Mouse (Mus musculus): ENCODE results near the gene Igf2bp2. TPM values are rescaled to one million over a fixed set of nuclear protein-coding genes. Genes with fewer than 3 reads are reported as not detected.

The Igf2bp2 gene
- polyA plus RNA-seq, 1 experiment from 2014 or later = 102 TPM

DNA sequence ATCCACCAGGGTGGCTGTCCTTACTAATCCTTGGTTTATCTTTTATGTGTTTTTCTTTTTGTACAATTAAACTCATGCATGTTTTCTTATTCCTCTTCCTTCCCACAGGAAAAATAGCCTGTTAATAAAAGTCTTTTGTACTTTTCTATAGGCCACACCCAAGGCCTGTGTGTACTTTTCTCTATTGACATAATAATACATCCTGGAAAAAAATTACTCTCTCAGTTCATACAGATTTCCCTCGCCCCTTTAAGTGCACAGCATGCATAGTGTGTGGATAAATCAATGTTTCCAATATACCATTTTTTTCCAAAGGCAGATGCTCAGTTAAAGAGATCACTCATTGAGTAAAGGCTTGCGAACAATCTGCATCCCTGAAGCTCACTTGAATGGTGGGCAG is 14.9 kb upstream of the Igf2bp2 start:
- no peak overlapping the region for H3K4me2 ChIP-seq
- no peaks in the 10 kb centered on the region for H3K36me3 ChIP-seq (ENCODE audit: control insufficient read depth, insufficient read depth, low read length)
- no peak overlapping the region for H3K27ac ChIP-seq (ENCODE audit: low read depth, low read length)
- WGBS (ENCODE audit: insufficient replicate concordance) = 81% methylated on average over 2 of the region's 2 CpGs
- H3K9me3 ChIP-seq (replicated peaks; ENCODE audit: control insufficient read depth, low read length) = no peaks in the 10 kb centered on the region; the same call in 1 of the 2 replicates
- no peaks in the 10 kb centered on the region for H3K4me1 ChIP-seq (ENCODE audit: control insufficient read depth, insufficient read depth, low read length)
- no peak for ATAC-seq (replicated peaks; ENCODE audit: insufficient number of reproducible peaks, low FRiP score, low TSS enrichment)
- no peaks in the 10 kb centered on the region for H3K27me3 ChIP-seq (ENCODE audit: control insufficient read depth, insufficient read depth, low read length)
- H3K9ac ChIP-seq (ENCODE audit: low read depth, low read length) = no peak overlapping the region
- no peak overlapping the region for H3K4me3 ChIP-seq (ENCODE audit: low read depth, low read length)

DNA sequence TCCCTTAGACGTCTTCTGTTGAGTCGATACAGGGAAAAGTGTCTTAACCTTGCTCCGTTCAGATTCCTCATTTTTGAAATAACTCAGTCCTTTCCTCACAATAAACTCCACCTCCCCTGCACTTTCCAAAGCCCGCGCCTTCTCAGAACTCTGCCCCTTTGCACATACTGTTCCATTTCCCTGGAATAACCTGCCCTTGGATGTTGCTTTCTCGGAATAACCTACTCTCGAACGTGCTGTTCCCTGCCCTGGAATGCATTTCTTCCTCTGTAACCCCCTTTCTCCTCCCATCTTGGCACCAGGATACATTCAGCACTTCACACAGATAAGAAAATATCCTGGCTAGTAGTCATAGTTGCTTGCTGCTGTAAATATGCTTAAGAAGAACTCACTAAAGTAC is 5.6 kb upstream of the Igf2bp2 start:
- Histone ChIP-seq H3K9ac (ENCODE audit: low read depth, low read length) (no peak overlapping the region), H3K9me3 (replicated peaks; ENCODE audit: control insufficient read depth, low read length) (no peaks in the 10 kb centered on the region), H3K36me3 (ENCODE audit: control insufficient read depth, insufficient read depth, low read length) (no peaks in the 10 kb centered on the region), H3K4me1 (ENCODE audit: control insufficient read depth, insufficient read depth, low read length) (peaks cover 3% of the 10 kb centered on the region; the same call in 1 of the 2 replicates), H3K27me3 (ENCODE audit: control insufficient read depth, insufficient read depth, low read length) (no peaks in the 10 kb centered on the region), H3K27ac (ENCODE audit: low read depth, low read length) (no peak overlapping the region), H3K4me3 (ENCODE audit: low read depth, low read length) (no peak overlapping the region), H3K4me2 (no peak overlapping the region)
- no peak for ATAC-seq (replicated peaks; ENCODE audit: insufficient number of reproducible peaks, low FRiP score, low TSS enrichment)
- WGBS (ENCODE audit: insufficient replicate concordance) = 81% methylated on average over 8 of the region's 8 CpGs

DNA sequence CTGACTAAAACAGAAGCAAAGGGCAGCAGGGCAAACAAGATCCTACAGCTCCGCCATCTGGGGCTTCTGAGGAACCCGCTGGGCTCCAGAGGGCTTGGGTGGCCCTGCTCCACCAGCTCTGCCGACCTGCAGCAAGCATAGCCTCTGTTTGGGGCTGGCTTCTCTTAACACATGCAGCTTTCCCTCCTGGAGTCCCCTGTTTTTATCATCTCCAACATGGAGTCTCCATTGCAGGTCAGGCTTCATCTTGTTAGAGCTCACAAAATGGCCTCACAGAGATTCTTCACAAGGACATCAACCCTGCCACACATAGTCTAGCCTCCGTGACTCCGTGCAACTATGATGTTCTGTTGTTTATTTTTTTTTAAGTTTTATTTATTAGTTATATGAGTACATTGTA is 2.5 kb upstream of the Igf2bp2 start:
- no peak overlapping the region for H3K27ac ChIP-seq (ENCODE audit: low read depth, low read length)
- no peak for ATAC-seq (replicated peaks; ENCODE audit: insufficient number of reproducible peaks, low FRiP score, low TSS enrichment)
- peaks cover 3% of the 10 kb centered on the region; the same call in 1 of the 2 replicates for H3K4me1 ChIP-seq (ENCODE audit: control insufficient read depth, insufficient read depth, low read length)
- WGBS (ENCODE audit: insufficient replicate concordance) = 83% methylated on average over 5 of the region's 5 CpGs
- no peaks in the 10 kb centered on the region for H3K36me3 ChIP-seq (ENCODE audit: control insufficient read depth, insufficient read depth, low read length)
- no peaks in the 10 kb centered on the region for H3K9me3 ChIP-seq (replicated peaks; ENCODE audit: control insufficient read depth, low read length)
- H3K4me3 ChIP-seq (ENCODE audit: low read depth, low read length) = no peak overlapping the region
- H3K4me2 ChIP-seq = no peak overlapping the region
- no peak overlapping the region for H3K9ac ChIP-seq (ENCODE audit: low read depth, low read length)
- H3K27me3 ChIP-seq (ENCODE audit: control insufficient read depth, insufficient read depth, low read length) = no peaks in the 10 kb centered on the region

DNA sequence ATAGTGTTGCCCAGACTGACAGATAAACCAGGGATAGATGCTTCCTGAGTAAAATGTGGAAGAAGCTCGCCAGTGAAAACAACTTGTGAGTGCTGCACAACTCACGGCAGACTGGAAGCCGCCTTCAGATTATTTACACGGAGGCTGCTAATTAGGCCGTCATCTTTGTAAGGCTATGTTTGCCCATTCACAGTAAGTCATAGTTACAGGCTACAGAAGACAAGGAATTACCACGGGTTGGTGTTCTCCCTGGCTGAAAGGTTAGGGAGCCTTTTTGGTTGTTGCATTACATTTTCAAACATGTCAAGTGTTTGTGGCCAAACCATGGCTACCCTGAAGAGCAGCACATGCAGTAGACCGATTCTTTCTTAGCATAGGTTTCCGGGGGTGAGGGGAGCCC is 1.3 kb upstream of the Igf2bp2 start:
- H3K9me3 ChIP-seq (replicated peaks; ENCODE audit: control insufficient read depth, low read length) = no peaks in the 10 kb centered on the region
- H3K4me1 ChIP-seq (ENCODE audit: control insufficient read depth, insufficient read depth, low read length) = peaks cover 6% of the 10 kb centered on the region
- no peak overlapping the region for H3K27ac ChIP-seq (ENCODE audit: low read depth, low read length)
- no peak for ATAC-seq (replicated peaks; ENCODE audit: insufficient number of reproducible peaks, low FRiP score, low TSS enrichment)
- WGBS (ENCODE audit: insufficient replicate concordance) = 40% methylated on average over 8 of the region's 8 CpGs
- H3K4me2 ChIP-seq = peak overlapping the region; percentile 83; the same call in 1 of the 2 replicates
- H3K27me3 ChIP-seq (ENCODE audit: control insufficient read depth, insufficient read depth, low read length) = no peaks in the 10 kb centered on the region
- H3K9ac ChIP-seq (ENCODE audit: low read depth, low read length) = no peak overlapping the region
- H3K4me3 ChIP-seq (ENCODE audit: low read depth, low read length) = peak overlapping the region; percentile 95; the same call in 1 of the 2 replicates
- H3K36me3 ChIP-seq (ENCODE audit: control insufficient read depth, insufficient read depth, low read length) = no peaks in the 10 kb centered on the region

DNA sequence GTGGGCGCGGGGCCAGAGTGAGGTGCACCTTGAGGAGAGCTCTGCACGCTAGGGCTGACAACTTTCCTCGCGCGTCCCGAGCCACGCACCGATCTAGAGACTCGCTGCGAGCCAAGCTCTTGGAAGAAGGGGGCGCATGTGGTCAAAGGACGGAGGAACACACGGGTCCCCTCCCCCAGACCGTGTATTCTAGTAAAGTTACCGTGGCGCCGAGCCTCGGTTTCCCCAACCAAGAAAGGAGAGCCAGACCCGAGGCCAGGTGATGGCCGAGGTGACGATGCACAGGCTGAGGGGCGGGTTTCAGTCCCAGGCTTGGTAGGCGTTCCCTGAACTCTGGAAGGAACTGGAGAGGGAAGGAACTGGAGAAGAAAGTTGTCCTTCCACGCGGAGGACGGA is 355 bp upstream of the Igf2bp2 start:
- under 1% methylated on average over 27 of the region's 27 CpGs for WGBS (ENCODE audit: insufficient replicate concordance)

DNA sequence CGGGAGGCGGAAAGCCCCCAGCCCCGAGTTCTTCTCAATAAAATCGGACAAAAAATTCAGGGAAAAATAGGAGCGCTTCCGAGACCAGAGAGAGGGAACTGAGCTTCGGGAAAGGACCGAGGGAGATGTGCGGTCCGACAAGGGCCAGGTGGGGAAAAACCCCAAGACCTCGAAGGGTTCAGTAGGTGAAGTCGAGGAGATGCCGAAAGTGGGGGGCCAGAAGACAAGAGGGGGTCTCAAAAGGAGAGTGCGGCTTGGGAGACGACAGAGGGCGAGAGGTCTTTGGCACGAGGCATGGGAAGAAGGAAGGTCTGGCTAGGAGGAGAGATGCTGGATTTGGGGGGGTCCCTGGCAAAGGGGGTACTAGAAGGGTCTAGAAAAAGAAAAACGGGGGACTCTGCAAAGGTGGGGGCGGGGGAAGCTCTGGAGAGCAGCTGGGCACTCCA is 1.0 kb downstream of the Igf2bp2 start:
- WGBS (ENCODE audit: insufficient replicate concordance) = 0% methylated on average over 19 of the region's 19 CpGs
- Histone ChIP-seq H3K27me3 (ENCODE audit: control insufficient read depth, insufficient read depth, low read length) (no peaks in the 10 kb centered on the region), H3K4me1 (ENCODE audit: control insufficient read depth, insufficient read depth, low read length) (peaks cover 6% of the 10 kb centered on the region), H3K27ac (ENCODE audit: low read depth, low read length) (peak overlapping the region; percentile 90), H3K4me3 (ENCODE audit: low read depth, low read length) (peak overlapping the region; percentile 95), H3K9me3 (replicated peaks; ENCODE audit: control insufficient read depth, low read length) (no peaks in the 10 kb centered on the region), H3K4me2 (peak overlapping the region; percentile 83), H3K9ac (ENCODE audit: low read depth, low read length) (peak overlapping the region; percentile 99), H3K36me3 (ENCODE audit: control insufficient read depth, insufficient read depth, low read length) (no peaks in the 10 kb centered on the region)
- ATAC-seq (replicated peaks; ENCODE audit: insufficient number of reproducible peaks, low FRiP score, low TSS enrichment) = 0 out of 2 replicates have a peak, but pooled peaks have one; percentile 8

More for the DNA sequence above, 355 bp upstream of the Igf2bp2 start:
- Histone ChIP-seq H3K36me3 (ENCODE audit: control insufficient read depth, insufficient read depth, low read length) (no peaks in the 10 kb centered on the region), H3K4me1 (ENCODE audit: control insufficient read depth, insufficient read depth, low read length) (peaks cover 6% of the 10 kb centered on the region), H3K4me3 (ENCODE audit: low read depth, low read length) (peak overlapping the region; percentile 95), H3K4me2 (peak overlapping the region; percentile 83), H3K9ac (ENCODE audit: low read depth, low read length) (peak overlapping the region; percentile 99), H3K27me3 (ENCODE audit: control insufficient read depth, insufficient read depth, low read length) (no peaks in the 10 kb centered on the region), H3K9me3 (replicated peaks; ENCODE audit: control insufficient read depth, low read length) (no peaks in the 10 kb centered on the region), H3K27ac (ENCODE audit: low read depth, low read length) (peak overlapping the region; percentile 90)
- ATAC-seq (replicated peaks; ENCODE audit: insufficient number of reproducible peaks, low FRiP score, low TSS enrichment) = peak; percentile 44; the same call in 1 of the 2 replicates

DNA sequence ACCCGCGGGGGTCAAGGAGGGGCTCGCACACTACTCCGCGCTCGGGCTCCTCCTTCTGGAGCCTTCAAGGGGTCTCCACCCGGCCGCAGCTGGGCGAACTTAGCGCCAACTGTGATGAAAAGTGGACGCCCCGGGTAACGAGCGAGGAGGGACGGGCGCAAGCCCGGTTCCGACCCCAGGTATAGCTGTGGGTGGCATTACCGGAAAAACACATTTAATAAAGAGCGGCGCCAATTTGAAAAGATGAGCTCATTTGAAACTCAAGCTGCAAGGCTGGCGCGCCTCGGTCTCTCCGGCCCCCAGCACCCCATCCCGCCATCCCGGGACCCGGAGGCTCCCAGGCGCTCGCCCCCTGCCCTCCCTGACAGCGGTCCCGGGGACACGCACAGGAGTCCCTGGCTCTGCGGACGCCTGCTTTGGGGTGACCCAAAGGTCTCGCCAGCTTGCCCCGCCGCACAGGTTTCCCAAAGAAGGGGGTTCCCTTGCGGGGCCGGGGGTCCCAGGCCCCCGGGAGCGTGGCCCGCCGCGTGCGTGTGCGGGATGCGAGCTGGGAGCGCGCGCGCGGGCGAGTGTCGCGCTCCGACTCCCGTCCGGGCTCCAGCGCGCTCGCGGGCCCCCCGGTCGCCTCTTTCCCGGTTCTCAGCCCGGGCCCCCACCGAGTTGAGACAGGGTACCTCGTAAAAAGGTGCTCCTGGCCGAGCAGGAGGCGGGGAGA is 1.6 kb downstream of the Igf2bp2 start:
- WGBS (ENCODE audit: insufficient replicate concordance) = under 1% methylated on average over 71 of the region's 71 CpGs
- ATAC-seq (replicated peaks; ENCODE audit: insufficient number of reproducible peaks, low FRiP score, low TSS enrichment) = no peak
- peak overlapping the region; percentile 99 for H3K9ac ChIP-seq (ENCODE audit: low read depth, low read length)
- no peaks in the 10 kb centered on the region for H3K36me3 ChIP-seq (ENCODE audit: control insufficient read depth, insufficient read depth, low read length)
- H3K27ac ChIP-seq (ENCODE audit: low read depth, low read length) = peak overlapping the region; percentile 90
- no peaks in the 10 kb centered on the region for H3K27me3 ChIP-seq (ENCODE audit: control insufficient read depth, insufficient read depth, low read length)
- peaks cover 6% of the 10 kb centered on the region for H3K4me1 ChIP-seq (ENCODE audit: control insufficient read depth, insufficient read depth, low read length)
- no peaks in the 10 kb centered on the region for H3K9me3 ChIP-seq (replicated peaks; ENCODE audit: control insufficient read depth, low read length)
- H3K4me2 ChIP-seq = peak overlapping the region; percentile 83
- peak overlapping the region; percentile 95 for H3K4me3 ChIP-seq (ENCODE audit: low read depth, low read length)

DNA sequence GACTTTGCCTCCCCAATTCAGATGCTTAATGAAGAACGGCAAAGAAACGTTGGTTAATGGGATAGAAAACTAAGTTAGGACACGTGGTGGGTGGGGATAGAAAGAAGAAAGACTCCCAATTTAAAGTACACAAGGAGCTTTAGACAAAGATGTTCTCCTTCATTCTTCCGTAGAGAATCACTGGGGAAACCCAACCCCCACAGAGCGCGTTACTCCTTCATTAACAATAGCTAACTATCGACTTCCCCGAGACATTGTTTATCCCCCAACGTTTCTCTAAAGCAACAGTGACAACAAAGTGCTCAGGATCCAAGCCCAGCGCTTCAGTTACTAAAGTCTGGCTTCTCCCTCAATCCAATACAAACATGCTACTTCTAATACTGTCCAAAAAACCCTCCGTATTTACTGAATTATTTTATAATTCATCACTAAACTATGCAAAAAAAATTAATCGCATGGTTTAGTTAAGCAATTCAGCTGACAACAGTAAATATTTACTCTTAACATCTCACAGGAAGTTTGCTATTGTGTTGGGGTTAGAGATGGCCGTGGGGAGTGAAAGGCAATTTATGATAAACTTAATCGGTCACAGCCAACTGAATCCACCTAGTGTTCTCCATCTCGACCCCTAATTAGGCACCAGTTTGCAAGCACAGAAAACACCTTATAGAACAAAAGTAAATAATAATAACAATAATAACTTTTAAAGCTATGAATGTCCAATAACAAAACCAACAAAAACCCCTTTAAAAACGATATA is 2.5 kb downstream of the Igf2bp2 start:
- under 1% methylated on average over 16 of the region's 16 CpGs for WGBS (ENCODE audit: insufficient replicate concordance)
- H3K27me3 ChIP-seq (ENCODE audit: control insufficient read depth, insufficient read depth, low read length) = no peaks in the 10 kb centered on the region
- no peaks in the 10 kb centered on the region for H3K36me3 ChIP-seq (ENCODE audit: control insufficient read depth, insufficient read depth, low read length)
- H3K4me1 ChIP-seq (ENCODE audit: control insufficient read depth, insufficient read depth, low read length) = peaks cover 6% of the 10 kb centered on the region
- ATAC-seq (replicated peaks; ENCODE audit: insufficient number of reproducible peaks, low FRiP score, low TSS enrichment) = no peak
- H3K4me3 ChIP-seq (ENCODE audit: low read depth, low read length) = peak overlapping the region; percentile 95
- H3K27ac ChIP-seq (ENCODE audit: low read depth, low read length) = no peak overlapping the region
- peak overlapping the region; percentile 83 for H3K4me2 ChIP-seq
- no peaks in the 10 kb centered on the region for H3K9me3 ChIP-seq (replicated peaks; ENCODE audit: control insufficient read depth, low read length)
- peak overlapping the region; percentile 62; the same call in 1 of the 2 replicates for H3K9ac ChIP-seq (ENCODE audit: low read depth, low read length)
